Mouse (Mus musculus): ENCODE data around the gene Mtf1.

- TF ChIP-seq CTCF (IDR thresholded peaks at IDR 0.05; ENCODE audit: insufficient read depth, low read depth, low read length) (no peak), POLR2A (IDR thresholded peaks at IDR 0.05; ENCODE audit: insufficient read depth, low read depth, low read length) (no peak)
Measured at GRCm38 (mm10) chr4:124818832-124819231, 16.9 kb downstream of the Mtf1 start.
